Comparison of ENCODE assay signal across 7 mouse cellular contexts in genomic region chr16:76372941-76373561, GRCm38 (mm10). TPM values are rescaled to one million over a fixed set of nuclear protein-coding genes. Genes with fewer than 3 reads are reported as not detected.
A peak's percentile ranks its signal among the peaks of the same experiment; 100 is the strongest.
DNase-seq lines count a peak whose midpoint lies in the region; ATAC-seq and TF ChIP-seq lines count a peak whose summit lies in the region.

No protein-coding gene starts in this region.

- TF ChIP-seq CTCF in kidney, adult 2 months (conservative IDR thresholded peaks at IDR 0.05; ENCODE audit: insufficient read depth, insufficient read length, low read depth, low read length), result 0 out of 2 replicates have a peak, but pooled peaks have one; percentile 41
- peak; percentile 11; the same call in 1 of the 2 replicates for TF ChIP-seq CTCF in spleen, adult 2 months (IDR thresholded peaks at IDR 0.05; ENCODE audit: extremely low read depth, insufficient read depth, insufficient read length, insufficient replicate concordance)

- H3K4me3 ChIP-seq in embryonic facial prominence, embryonic 12.5 days, result peak overlapping the region; percentile 82
- peak overlapping the region; percentile 97 for H3K4me3 ChIP-seq in kidney, adult 2 months (ENCODE audit: insufficient read depth, low read depth, low read length)
- H3K4me3 ChIP-seq in limb, embryonic 14.5 days (replicated peaks; ENCODE audit: low read length), result peak overlapping the region; percentile 84
- H3K4me3 ChIP-seq in midbrain, embryonic 16.5 days (ENCODE audit: low read depth, low read length), result peak overlapping the region; percentile 73
- H3K4me3 ChIP-seq in spleen, adult 2 months (ENCODE audit: extremely low read depth, insufficient read depth, insufficient read length), result peak overlapping the region; percentile 93

- peak overlapping the region; percentile 70 for H3K4me2 ChIP-seq in embryonic facial prominence, embryonic 12.5 days (replicated peaks)
- H3K4me2 ChIP-seq in limb, embryonic 14.5 days (replicated peaks; ENCODE audit: low read depth, low read length, severe bottlenecking), result peak overlapping the region; percentile 73
- H3K4me2 ChIP-seq in midbrain, embryonic 16.5 days (ENCODE audit: low read length), result peak overlapping the region; percentile 71

- no peaks in the 10 kb centered on the region for H3K36me3 ChIP-seq in embryonic facial prominence, embryonic 12.5 days
- no peaks in the 10 kb centered on the region for H3K36me3 ChIP-seq in kidney, adult 2 months (ENCODE audit: control insufficient read depth, insufficient read depth, low read length)
- H3K36me3 ChIP-seq in limb, embryonic 14.5 days (ENCODE audit: control insufficient read depth, insufficient read depth, low read length), result no peaks in the 10 kb centered on the region
- H3K36me3 ChIP-seq in midbrain, embryonic 16.5 days (ENCODE audit: control insufficient read depth, insufficient read depth, low read length), result no peaks in the 10 kb centered on the region
- H3K36me3 ChIP-seq in spleen, adult 2 months (ENCODE audit: control insufficient read depth, insufficient read depth, low read length), result no peaks in the 10 kb centered on the region

- H3K9ac ChIP-seq in embryonic facial prominence, embryonic 12.5 days, result peak overlapping the region; percentile 96
- H3K9ac ChIP-seq in limb, embryonic 14.5 days (ENCODE audit: low read depth, low read length, severe bottlenecking), result peak overlapping the region; percentile 98
- peak overlapping the region; percentile 82 for H3K9ac ChIP-seq in midbrain, embryonic 16.5 days (ENCODE audit: low read depth, low read length)

- peak overlapping the region; percentile 99 for H3K27ac ChIP-seq in embryonic facial prominence, embryonic 12.5 days
- H3K27ac ChIP-seq in kidney, adult 2 months (ENCODE audit: insufficient read depth, low read depth, low read length), result peak overlapping the region; percentile 98
- H3K27ac ChIP-seq in limb, embryonic 14.5 days (replicated peaks; ENCODE audit: low read depth, low read length), result peak overlapping the region; percentile 99
- H3K27ac ChIP-seq in midbrain, embryonic 16.5 days (ENCODE audit: low read length), result peak overlapping the region; percentile 95
- peak overlapping the region; percentile 90 for H3K27ac ChIP-seq in spleen, adult 2 months (ENCODE audit: insufficient read depth, low read length)

- peaks cover 21% of the 10 kb centered on the region for H3K4me1 ChIP-seq in embryonic facial prominence, embryonic 12.5 days
- H3K4me1 ChIP-seq in kidney, adult 2 months (ENCODE audit: control insufficient read depth, insufficient read depth, low read length), result peaks cover 14% of the 10 kb centered on the region; the same call in 1 of the 2 replicates
- peaks cover 17% of the 10 kb centered on the region for H3K4me1 ChIP-seq in limb, embryonic 14.5 days (ENCODE audit: control insufficient read depth, insufficient read depth, low read length)
- H3K4me1 ChIP-seq in midbrain, embryonic 16.5 days (ENCODE audit: control insufficient read depth, insufficient read depth, low read length), result peaks cover 24% of the 10 kb centered on the region
- no peaks in the 10 kb centered on the region; the same call in 1 of the 2 replicates for H3K4me1 ChIP-seq in spleen, adult 2 months (ENCODE audit: control insufficient read depth, insufficient read depth, insufficient read length)

- ATAC-seq in embryonic facial prominence, embryonic 12.5 days (ENCODE audit: insufficient number of reproducible peaks, insufficient read depth, low FRiP score, low TSS enrichment), result peak; percentile 92
- peak; percentile 91 for ATAC-seq in limb, embryonic 14.5 days (ENCODE audit: low FRiP score, low read depth)
- peak; percentile 94 for ATAC-seq in midbrain, embryonic 16.5 days

- DNase-seq in adrenal gland, postnatal 25 days, result peak; percentile 89
- DNase-seq in heart, adult 18-20 months, result peak; percentile 90 to 92
- DNase-seq in kidney, adult 2 months, result peak; percentile 93
- peak; percentile 85 for DNase-seq in limb, embryonic 14.5 days (ENCODE audit: low spot score)
- peak; percentile 61 to 75 for DNase-seq in spleen, adult 2 months (ENCODE audit: low read depth in 1 of 2, low spot score in 2 of 2)

- under 1% methylated on average over 65 of the region's 70 CpGs for WGBS in embryonic facial prominence, embryonic 12.5 days
- WGBS in kidney, adult 2 months, result under 1% methylated on average over 65 of the region's 70 CpGs
- WGBS in limb, embryonic 14.5 days, result under 1% methylated on average over 63 of the region's 70 CpGs
- WGBS in midbrain, embryonic 16.5 days, result under 1% methylated on average over 60 of the region's 70 CpGs
- under 1% methylated on average over 67 of the region's 70 CpGs for WGBS in spleen, adult 2 months

- H3K9me3 ChIP-seq in embryonic facial prominence, embryonic 12.5 days, result no peaks in the 10 kb centered on the region
- H3K9me3 ChIP-seq in limb, embryonic 14.5 days (ENCODE audit: control insufficient read depth, low read length), result no peaks in the 10 kb centered on the region
- no peaks in the 10 kb centered on the region for H3K9me3 ChIP-seq in midbrain, embryonic 16.5 days (replicated peaks; ENCODE audit: control insufficient read depth, low read length, poor library complexity, severe bottlenecking)

- peak; percentile 66 for TF ChIP-seq POLR2A in kidney, adult 2 months (IDR thresholded peaks at IDR 0.05; ENCODE audit: low read depth, low read length)
- TF ChIP-seq POLR2A in limb, embryonic 14.5 days (IDR thresholded peaks at IDR 0.05; ENCODE audit: borderline replicate concordance, extremely low read depth, insufficient read depth, insufficient read length), result peak; percentile 92; the same call in 1 of the 2 replicates
- TF ChIP-seq POLR2A in spleen, adult 2 months (IDR thresholded peaks at IDR 0.05; ENCODE audit: low read depth, low read length), result peak; percentile 65

- no peaks in the 10 kb centered on the region for H3K27me3 ChIP-seq in embryonic facial prominence, embryonic 12.5 days
- H3K27me3 ChIP-seq in kidney, adult 2 months (replicated peaks; ENCODE audit: control insufficient read depth, insufficient read depth, low read length), result no peaks in the 10 kb centered on the region
- no peaks in the 10 kb centered on the region for H3K27me3 ChIP-seq in limb, embryonic 14.5 days (ENCODE audit: control insufficient read depth, insufficient read depth, low read length)
- no peaks in the 10 kb centered on the region for H3K27me3 ChIP-seq in midbrain, embryonic 16.5 days (ENCODE audit: control insufficient read depth, insufficient read depth, low read depth, low read length)
- no peaks in the 10 kb centered on the region for H3K27me3 ChIP-seq in spleen, adult 2 months (ENCODE audit: control insufficient read depth, insufficient read depth, low read length)

RNA-seq across cellular contexts. Expression of gene Nrip1, which starts 0.6 kb away (rescaled TPM):
- 77.2 and 97.1 TPM in 2 replicates for total RNA-seq in adrenal gland, postnatal 25 days (2021)
- polyA plus RNA-seq in embryonic facial prominence, embryonic 12.5 days (2016; fragmentation: Nextera tagmentation; extraction: Ambion mirVana), result 48.5 and 52.6 TPM in 2 replicates
- 10 to 100 TPM; 18.3 to 19.8 TPM for total RNA-seq in heart, adult 18-20 months (2021)
- 7.1 and 8.3 TPM in 2 replicates for polyA plus RNA-seq in kidney, adult 2 months (2012; rRNA removed)
- 6.5 and 6.9 TPM in 2 replicates for polyA plus RNA-seq in limb, embryonic 14.5 days (2012; rRNA removed)
- polyA plus RNA-seq in limb, embryonic 14.5 days (2014; fragmentation: Nextera tagmentation; extraction: Ambion mirVana), result 34.3 and 37.3 TPM in 2 replicates
- polyA plus RNA-seq in midbrain, embryonic 16.5 days (2015; fragmentation: Nextera tagmentation; extraction: Ambion mirVana), result 30.0 and 31.4 TPM in 2 replicates
- 4.5 and 6.5 TPM in 2 replicates for polyA plus RNA-seq in spleen, adult 2 months (2012; rRNA removed)

Comparison
In these comparisons a context has a peak if more than half of its experiments do, and no peak if none do; other contexts are left out.
1. Peak in every context shown above with its lines: DNase-seq, ATAC-seq, H3K4me3 ChIP-seq and H3K27ac ChIP-seq.